Mouse (Mus musculus): ENCODE data around the gene Dusp1.

Dusp1 gene

GRCm38 (mm10) chr17:26561290-26561640 is 663 bp downstream of the Dusp1 start, which contains the start of gene Ergic1:
Ergic1 (plus strand) TSS chr17:26561489.
- in situ Hi-C loops (cut with MboI): loop anchor here (5.0 kb wide), 1 partner anchor 54 kb away; no protein-coding TSS in a partner anchor

- in situ Hi-C loops (cut with MboI): loop anchor here (5.0 kb wide), 1 partner anchor 53 kb away; no protein-coding TSS in a partner anchor
Observed at GRCm38 (mm10) chr17:26560526-26561289, 1.2 kb downstream of the Dusp1 start.

- in situ Hi-C loops (cut with MboI): no loop called here
Observed at GRCm38 (mm10) chr17:26553033-26553432, 8.9 kb downstream of the Dusp1 start.

GRCm38 (mm10) chr17:26551104-26551503 is 10.8 kb downstream of the Dusp1 start:
- in situ Hi-C loops (cut with MboI): no loop called here

GRCm38 (mm10) chr17:26549148-26549809 is 12.6 kb downstream of the Dusp1 start:
- in situ Hi-C loops (cut with MboI): loop anchor here (25.0 kb wide), 1 partner anchor 88 kb away; no protein-coding TSS in a partner anchor

- in situ Hi-C loops (cut with MboI): loop anchor here (25.0 kb wide), 1 partner anchor 89 kb away; no protein-coding TSS in a partner anchor
Observed at GRCm38 (mm10) chr17:26548566-26548965, 13.4 kb downstream of the Dusp1 start.

- in situ Hi-C loops (cut with MboI): loop anchor here (25.0 kb wide), 1 partner anchor 90 kb away; no protein-coding TSS in a partner anchor
Observed at GRCm38 (mm10) chr17:26547771-26548170, 14.2 kb downstream of the Dusp1 start.

- in situ Hi-C loops (cut with MboI): loop anchor here (25.0 kb wide), 1 partner anchor 93 kb away; no protein-coding TSS in a partner anchor
Observed at GRCm38 (mm10) chr17:26544319-26544963, 17.5 kb downstream of the Dusp1 start.

- in situ Hi-C loops (cut with MboI): loop anchor here (25.0 kb wide), 1 partner anchor 97 kb away; no protein-coding TSS in a partner anchor
Observed at GRCm38 (mm10) chr17:26540083-26540482, 21.8 kb downstream of the Dusp1 start.

- in situ Hi-C loops (cut with MboI): loop anchor here (25.0 kb wide), 1 partner anchor 99 kb away; no protein-coding TSS in a partner anchor
Observed at GRCm38 (mm10) chr17:26537722-26538471, 24.0 kb downstream of the Dusp1 start.

- in situ Hi-C loops (cut with MboI): loop anchor here (25.0 kb wide), 1 partner anchor 102 kb away; no protein-coding TSS in a partner anchor
Observed at GRCm38 (mm10) chr17:26535251-26536136, 26.4 kb downstream of the Dusp1 start.

- in situ Hi-C loops (cut with MboI): loop anchor here (25.0 kb wide), 1 partner anchor 103 kb away; no protein-coding TSS in a partner anchor
Observed at GRCm38 (mm10) chr17:26534695-26535094, 27.2 kb downstream of the Dusp1 start.

GRCm38 (mm10) chr17:26533871-26534372 is 28.0 kb downstream of the Dusp1 start:
- in situ Hi-C loops (cut with MboI): loop anchor here (25.0 kb wide), 1 partner anchor 103 kb away; no protein-coding TSS in a partner anchor

GRCm38 (mm10) chr17:26532476-26533045 is 29.4 kb downstream of the Dusp1 start:
- in situ Hi-C loops (cut with MboI): loop anchor here (25.0 kb wide), 1 partner anchor 105 kb away; no protein-coding TSS in a partner anchor

- in situ Hi-C loops (cut with MboI): loop anchor here (25.0 kb wide), 1 partner anchor 106 kb away; no protein-coding TSS in a partner anchor
Observed at GRCm38 (mm10) chr17:26531395-26532027, 30.4 kb downstream of the Dusp1 start.

- in situ Hi-C loops (cut with MboI): loop anchor here (25.0 kb wide), 1 partner anchor 107 kb away; no protein-coding TSS in a partner anchor
Observed at GRCm38 (mm10) chr17:26530590-26531081, 31.3 kb downstream of the Dusp1 start.

GRCm38 (mm10) chr17:26529791-26530241 is 32.1 kb downstream of the Dusp1 start:
- in situ Hi-C loops (cut with MboI): loop anchor here (25.0 kb wide), 1 partner anchor 107 kb away; no protein-coding TSS in a partner anchor

- in situ Hi-C loops (cut with MboI): loop anchor here (25.0 kb wide), 1 partner anchor 109 kb away; no protein-coding TSS in a partner anchor
Observed at GRCm38 (mm10) chr17:26528751-26529150, 33.2 kb downstream of the Dusp1 start.

All from mature B cell (primary cell).